Mouse (Mus musculus): ENCODE results near the gene Abca7. TPM values are rescaled to one million over a fixed set of nuclear protein-coding genes. Genes with fewer than 3 reads are reported as not detected.

The Abca7 gene
- total RNA-seq, 2 experiments from 2014 or later = 10.3 to 13.0 TPM

- DNase-seq (ENCODE audit: low spot score in 2 of 2) = no peak
- intact Hi-C loops (cut with DNase I) = no loop called here
These were observed 25.7 kb upstream of the Abca7 start, which contains the start of gene Grin3b for GRCm38 (mm10) chr10:79970415-79971182. Gene Grin3b (plus strand): TSS chr10:79970715.

- DNase-seq (ENCODE audit: low spot score in 2 of 2) = no peak
- intact Hi-C loops (cut with DNase I) = no loop called here
These were observed 25.2 kb upstream of the Abca7 start for GRCm38 (mm10) chr10:79971183-79971497.

- no peak for DNase-seq (ENCODE audit: low spot score in 2 of 2)
- intact Hi-C loops (cut with DNase I) = no loop called here
These were observed 23.5 kb upstream of the Abca7 start for GRCm38 (mm10) chr10:79972831-79973230.

GRCm38 (mm10) chr10:79974087-79974486 is 22.2 kb upstream of the Abca7 start:
- intact Hi-C loops (cut with DNase I) = no loop called here
- no peak for DNase-seq (ENCODE audit: low spot score in 2 of 2)

- DNase-seq (ENCODE audit: low spot score in 2 of 2) = no peak
- intact Hi-C loops (cut with DNase I) = no loop called here
These were observed 21.6 kb upstream of the Abca7 start for GRCm38 (mm10) chr10:79974668-79975067.

- no peak for DNase-seq (ENCODE audit: low spot score in 2 of 2)
- intact Hi-C loops (cut with DNase I) = no loop called here
These were observed 20.1 kb upstream of the Abca7 start for GRCm38 (mm10) chr10:79976071-79976721.

GRCm38 (mm10) chr10:79976722-79977107 is 19.6 kb upstream of the Abca7 start:
- intact Hi-C loops (cut with DNase I) = no loop called here
- DNase-seq (ENCODE audit: low spot score in 2 of 2) = no peak

- no peak for DNase-seq (ENCODE audit: low spot score in 2 of 2)
These were observed 19.0 kb upstream of the Abca7 start for GRCm38 (mm10) chr10:79977324-79977723.

GRCm38 (mm10) chr10:79978061-79978460 is 18.2 kb upstream of the Abca7 start:
- DNase-seq (ENCODE audit: low spot score in 2 of 2) = no peak
- intact Hi-C loops (cut with DNase I) = no loop called here

More at GRCm38 (mm10) chr10:79977324-79977723, 19.0 kb upstream of the Abca7 start:
- intact Hi-C loops (cut with DNase I) = no loop called here

- no peak for DNase-seq (ENCODE audit: low spot score in 2 of 2)
- intact Hi-C loops (cut with DNase I) = no loop called here
These were observed 16.7 kb upstream of the Abca7 start for GRCm38 (mm10) chr10:79979401-79980155.

- DNase-seq (ENCODE audit: low spot score in 2 of 2) = no peak
- intact Hi-C loops (cut with DNase I) = loop anchor here (2.0 kb wide), 1 partner anchor 22 kb away; the partner anchor contains the start of gene Wdr18
These were observed 13.1 kb upstream of the Abca7 start for GRCm38 (mm10) chr10:79983205-79983604.

GRCm38 (mm10) chr10:79983670-79984069 is 12.6 kb upstream of the Abca7 start:
- intact Hi-C loops (cut with DNase I) = loop anchor here (1.0 to 2.0 kb wide), 4 partner anchors 23 to 159 kb away; partner anchors contain the start of genes Polr2e, Stk11 and Wdr18
- peak; percentile 65 to 66 for DNase-seq (ENCODE audit: low spot score in 2 of 2)

GRCm38 (mm10) chr10:79984195-79984816 is 12.0 kb upstream of the Abca7 start, which contains the start of gene Tmem259:
Gene Tmem259 (minus strand): TSS chr10:79984330.
- intact Hi-C loops (cut with DNase I) = loop anchor here (1.0 to 2.0 kb wide), 3 partner anchors 54 to 158 kb away; partner anchors contain the start of genes Polr2e and Stk11
- DNase-seq (ENCODE audit: low spot score in 2 of 2) = peak; percentile 86 to 89

- intact Hi-C loops (cut with DNase I) = loop anchor here (1.0 to 2.0 kb wide), 3 partner anchors 54 to 157 kb away; partner anchors contain the start of genes Polr2e and Stk11
These were observed 11.4 kb upstream of the Abca7 start for GRCm38 (mm10) chr10:79984871-79985270.

GRCm38 (mm10) chr10:79985334-79986231 is 10.7 kb upstream of the Abca7 start:
- DNase-seq (ENCODE audit: low spot score in 2 of 2) = peak; percentile 74 to 75
- intact Hi-C loops (cut with DNase I) = loop anchor here (2.0 kb wide), 2 partner anchors 53 to 129 kb away; partner anchors contain the start of genes Polr2e and Stk11

More at GRCm38 (mm10) chr10:79984871-79985270, 11.4 kb upstream of the Abca7 start:
- DNase-seq (ENCODE audit: low spot score in 2 of 2) = peak; percentile 94 to 96

GRCm38 (mm10) chr10:79986232-79986878 is 9.9 kb upstream of the Abca7 start:
- intact Hi-C loops (cut with DNase I) = no loop called here
- DNase-seq (ENCODE audit: low spot score in 2 of 2) = no peak

- peak; percentile 74 to 75 for DNase-seq (ENCODE audit: low spot score in 2 of 2)
- intact Hi-C loops (cut with DNase I) = no loop called here
These were observed 9.3 kb upstream of the Abca7 start for GRCm38 (mm10) chr10:79986963-79987362.
